In genomic region chr3:107099866-107100265, GRCm38 (mm10) we compare ENCODE assay signal across 20 mouse cellular contexts. TPM values are rescaled to one million over a fixed set of nuclear protein-coding genes. Genes with fewer than 3 reads are reported as not detected.
A peak's percentile ranks its signal among the peaks of the same experiment; 100 is the strongest.
DNase-seq lines count a peak whose midpoint lies in the region; TF ChIP-seq lines count a peak whose summit lies in the region.
"Had no signal": no experiment of that assay in that cellular context is flagged by ENCODE, and none has a peak within 500 bp of the region (broad histone marks: within the 10 kb centered on the region; RNA-seq: fewer than 3 reads in every experiment).

No protein-coding gene starts in this region.

- peak overlapping the region; percentile 41 for H3K27ac ChIP-seq in thymus, adult 2 months (ENCODE audit: control insufficient read depth, insufficient read depth, low read length)
- H3K27ac ChIP-seq: embryonic facial prominence, embryonic 15.5 days; forebrain, embryonic 10.5 days; gastrocnemius, adult 2 months; heart, embryonic 13.5 days; hindbrain, embryonic 15.5 days had no signal

- TF ChIP-seq CTCF in thymus, adult 2 months (IDR thresholded peaks at IDR 0.05; ENCODE audit: borderline replicate concordance, control insufficient read depth, extremely low read depth, insufficient read depth, low read length, poor library complexity): no peak

- no peaks in the 10 kb centered on the region; the same call in 1 of the 2 replicates for H3K36me3 ChIP-seq in thymus, adult 2 months (ENCODE audit: control insufficient read depth, insufficient read depth, low read length)
- H3K36me3 ChIP-seq: embryonic facial prominence, embryonic 15.5 days; forebrain, embryonic 10.5 days; heart, embryonic 13.5 days; hindbrain, embryonic 15.5 days had no signal

- no peak for DNase-seq in thymus, adult 2 months
- DNase-seq in thymus, postnatal 10 days (ENCODE audit: low spot score in 2 of 2): no peak
- DNase-seq in CD4-positive, CD25-positive, alpha-beta regulatory T cell, adult 2 months (ENCODE audit: low read depth, low spot score): peak; percentile 61
- peak; percentile 21 for DNase-seq in R1 (ENCODE audit: low read depth, low spot score)
- peak; percentile 71 for DNase-seq in induced T-regulatory cell, adult 2 months (ENCODE audit: low read depth)
- no peak for DNase-seq in c-Kit-positive CD71-positive TER-119-positive erythroid progenitor cells, embryonic 14.5 days (ENCODE audit: low spot score)
- no peak for DNase-seq in cerebellum, adult 9-11 months
- no peak for DNase-seq in layer of hippocampus, adult 9-10 months (ENCODE audit: low spot score)
- DNase-seq: adrenal gland, postnatal 14 days; cerebellum, adult 2 months; embryo, embryonic 11 days; gastrocnemius, adult 2 months; gastrocnemius, postnatal 25 days; heart, postnatal 36 days had no signal

- WGBS in thymus, adult 2 months: 4% methylated on average over 2 of the region's 2 CpGs

- peaks cover 13% of the 10 kb centered on the region; the same call in 1 of the 2 replicates for H3K27me3 ChIP-seq in thymus, adult 2 months (ENCODE audit: control insufficient read depth, insufficient read depth, low read length)

- no peak overlapping the region for H3K4me3 ChIP-seq in thymus, adult 2 months (ENCODE audit: control insufficient read depth, insufficient read depth, low read length)
- H3K4me3 ChIP-seq: embryonic facial prominence, embryonic 15.5 days; erythroblast, embryonic 14.5 days; gastrocnemius, adult 2 months; heart, embryonic 13.5 days had no signal

- H3K4me1 ChIP-seq in thymus, adult 2 months (replicated peaks; ENCODE audit: control insufficient read depth, insufficient read depth, low read length): peaks cover 63% of the 10 kb centered on the region

- no peak for TF ChIP-seq POLR2A in thymus, adult 2 months (IDR thresholded peaks at IDR 0.05; ENCODE audit: control insufficient read depth, extremely low read depth, insufficient read depth, low read length, poor library complexity)

RNA-seq across cellular contexts. Expression of gene Kcna2, which starts 1.1 kb away (rescaled TPM):
- 5.6 and 7.0 TPM in 2 replicates for polyA plus RNA-seq in thymus, adult 2 months (2012; rRNA removed)
- polyA plus RNA-seq: C2C12; forebrain, embryonic 10.5 days had no signal

Comparison
In these comparisons a context has a peak if more than half of its experiments do, and no peak if none do; other contexts are left out.
1. DNase-seq: peak in CD4-positive, CD25-positive, alpha-beta regulatory T cell, adult 2 months (single experiment), R1 (single experiment) and induced T-regulatory cell, adult 2 months (single experiment); none in thymus, adult 2 months (single experiment), thymus, postnatal 10 days (0 of 2), c-Kit-positive CD71-positive TER-119-positive erythroid progenitor cells, embryonic 14.5 days (single experiment), cerebellum, adult 9-11 months (single experiment) and layer of hippocampus, adult 9-10 months (single experiment).